Mouse (Mus musculus) heart, postnatal 0 days (tissue): ENCODE data around the gene Gm49378.

Experiments used
- CTCF ChIP-seq: IDR thresholded peaks from 2 replicates; pipeline ENCODE4 v1.5.1; 2016; ENCODE audit warnings: antibody characterized with exemption, control low read depth, low read depth
- EP300 ChIP-seq: IDR thresholded peaks from 2 replicates; pipeline ENCODE4 v1.6.1; 2016; ENCODE audit warnings: antibody characterized with exemption, low read depth

DNA sequence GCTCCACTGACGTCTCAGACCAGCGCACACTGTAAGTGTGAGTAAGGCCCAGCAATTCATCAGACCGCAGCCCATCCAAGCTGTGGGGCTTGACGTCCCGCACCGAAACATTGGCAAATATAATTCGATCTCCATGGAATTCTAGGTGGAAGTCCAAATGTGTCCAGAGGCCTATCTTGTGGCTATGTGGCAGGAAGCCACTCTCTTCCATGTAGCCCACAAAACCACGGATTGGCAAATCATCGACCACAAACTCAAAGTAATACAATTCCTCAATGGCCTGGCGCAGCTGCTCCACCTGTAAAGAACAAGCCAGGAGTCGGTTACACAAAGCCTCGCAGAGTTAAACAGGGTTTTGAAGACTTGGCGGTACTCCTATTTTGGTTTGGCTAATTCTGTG is 3.6 kb upstream of the Gm49378 start:
- TF ChIP-seq EP300 (no peak), CTCF (no peak)
